Mouse (Mus musculus): ENCODE data around the gene Jmjd1c. TPM values are rescaled to one million over a fixed set of nuclear protein-coding genes. Genes with fewer than 3 reads are reported as not detected.

Gene Jmjd1c
- total RNA-seq, 2 experiments from 2014 or later: 86.0 to 101 TPM

DNA sequence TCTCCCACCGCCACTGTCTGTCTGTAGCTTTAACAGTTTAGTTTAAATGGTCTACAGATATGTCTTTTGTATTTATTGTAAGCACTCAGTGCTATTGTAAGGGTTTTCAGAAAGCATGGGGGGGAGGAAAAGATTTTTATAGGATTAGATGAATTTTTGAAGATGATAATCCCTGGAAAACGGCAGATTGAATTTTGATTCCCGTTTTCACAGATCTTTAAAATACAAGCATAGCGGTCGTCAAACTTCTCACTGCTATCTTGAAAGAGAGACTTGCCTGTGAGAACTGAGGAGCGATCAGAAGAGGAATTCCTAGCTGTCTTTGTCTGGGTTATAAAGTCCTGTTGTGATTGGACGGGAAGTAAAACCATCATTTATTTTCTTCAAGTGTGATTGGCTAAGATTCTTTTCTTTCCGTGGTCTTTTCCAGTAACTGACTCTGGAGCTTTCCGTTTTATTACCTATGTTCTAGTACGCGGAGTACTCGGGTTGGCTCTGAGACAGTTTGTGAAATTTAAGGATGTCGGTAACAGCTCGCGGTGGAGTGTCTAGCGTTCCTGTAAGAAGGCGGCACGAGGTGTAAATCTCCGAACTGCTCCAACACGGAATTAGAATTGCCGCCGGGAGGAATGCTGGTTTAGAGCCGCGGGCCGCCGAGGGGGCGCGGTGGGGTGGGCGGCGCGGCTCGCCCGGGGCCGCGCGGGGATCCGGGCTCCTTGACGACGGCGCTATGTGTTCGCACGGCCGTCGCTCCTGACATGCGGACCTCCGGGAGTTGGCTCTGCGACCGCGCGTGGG is 30.3 kb downstream of the Jmjd1c start:
- DNase-seq (ENCODE audit: low spot score in 2 of 2): peak; percentile 32 to 76

DNA sequence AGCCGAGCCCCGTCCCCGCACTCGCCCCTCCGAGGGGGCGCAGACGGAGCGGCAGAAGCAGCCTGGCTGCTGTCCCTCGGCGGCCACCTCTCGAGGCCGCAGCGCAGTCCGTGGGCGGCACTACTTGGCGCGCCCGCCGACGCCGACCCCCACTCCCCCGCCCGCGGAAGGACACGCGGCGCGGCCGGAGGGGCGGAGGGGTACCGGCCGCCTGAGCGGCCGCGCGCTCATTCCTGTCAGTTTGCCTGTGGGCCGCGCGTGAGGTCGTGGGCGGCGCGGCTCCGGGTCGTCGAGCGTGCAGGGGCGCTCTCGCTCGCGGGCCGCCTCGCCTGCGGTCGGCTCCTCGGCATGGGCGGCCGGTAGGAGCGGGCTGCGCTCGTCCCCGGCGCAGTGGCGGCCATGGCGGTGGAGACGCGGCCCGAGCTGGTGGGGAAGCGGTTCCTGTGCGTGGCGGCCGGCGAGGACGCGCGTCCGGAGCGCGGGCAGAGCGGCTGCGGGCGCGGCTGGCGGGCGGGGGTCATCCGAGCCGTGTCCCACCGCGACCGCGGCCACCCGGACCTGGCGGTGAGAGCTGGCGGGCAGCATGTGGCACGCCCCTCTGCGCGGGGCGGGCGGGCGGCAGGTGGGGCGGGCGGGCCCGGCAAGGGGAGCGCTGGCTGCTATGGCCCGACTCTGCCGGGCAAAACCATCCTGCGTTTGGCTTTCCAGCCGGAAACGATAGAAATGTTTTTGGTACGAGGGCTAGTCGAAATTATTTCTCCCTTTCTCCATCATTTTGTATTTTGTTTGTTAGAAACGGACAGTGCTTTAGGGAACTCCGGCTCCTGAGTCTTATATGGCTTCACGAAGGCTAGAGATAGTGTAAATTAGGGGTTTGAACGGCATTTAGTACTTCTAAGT is 31.2 kb downstream of the Jmjd1c start:
- no peak for DNase-seq (ENCODE audit: low spot score in 2 of 2)

- no peak for DNase-seq (ENCODE audit: low spot score in 2 of 2)
Observed at GRCm38 (mm10) chr10:67129531-67129930, 33.6 kb downstream of the Jmjd1c start.

DNA sequence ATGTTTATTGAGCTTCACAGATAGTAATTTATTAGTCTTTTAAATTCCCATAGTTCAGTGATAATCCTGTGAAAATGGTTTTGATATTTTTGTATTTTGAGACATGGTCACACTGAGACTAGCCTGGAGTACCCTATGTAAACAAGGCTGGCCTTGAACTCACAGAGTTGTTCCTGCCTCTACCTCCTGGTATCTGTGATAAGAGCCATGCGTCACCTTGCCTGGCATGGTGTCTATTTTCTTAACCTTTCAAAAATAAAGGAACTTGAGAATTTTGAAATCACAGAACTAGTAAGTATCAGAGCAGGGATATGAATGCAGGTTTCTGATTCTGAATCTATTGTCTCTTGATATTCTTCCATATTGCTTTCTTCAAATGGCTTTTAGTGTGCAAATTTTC is 35.8 kb downstream of the Jmjd1c start:
- no peak for DNase-seq (ENCODE audit: low spot score in 2 of 2)

DNA sequence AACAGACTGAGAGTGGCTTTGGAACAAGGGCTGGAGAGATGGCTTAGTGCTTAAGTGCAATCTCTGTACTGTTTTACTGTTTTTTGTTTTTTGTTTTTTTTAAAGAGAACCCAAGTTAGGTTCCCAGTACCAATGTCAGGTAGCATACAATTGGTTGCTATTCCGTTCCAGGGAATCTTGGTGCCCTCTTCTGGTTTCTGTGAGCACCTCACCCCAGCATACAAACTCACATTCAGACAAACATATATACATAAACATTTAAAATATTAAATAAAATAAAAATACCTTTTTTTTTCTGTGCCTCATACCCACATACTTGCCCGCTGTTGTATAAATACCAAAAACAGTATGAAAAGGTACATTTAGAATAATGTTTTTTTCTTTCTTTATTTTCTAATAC is 38.4 kb downstream of the Jmjd1c start:
- DNase-seq (ENCODE audit: low spot score in 2 of 2): no peak

DNA sequence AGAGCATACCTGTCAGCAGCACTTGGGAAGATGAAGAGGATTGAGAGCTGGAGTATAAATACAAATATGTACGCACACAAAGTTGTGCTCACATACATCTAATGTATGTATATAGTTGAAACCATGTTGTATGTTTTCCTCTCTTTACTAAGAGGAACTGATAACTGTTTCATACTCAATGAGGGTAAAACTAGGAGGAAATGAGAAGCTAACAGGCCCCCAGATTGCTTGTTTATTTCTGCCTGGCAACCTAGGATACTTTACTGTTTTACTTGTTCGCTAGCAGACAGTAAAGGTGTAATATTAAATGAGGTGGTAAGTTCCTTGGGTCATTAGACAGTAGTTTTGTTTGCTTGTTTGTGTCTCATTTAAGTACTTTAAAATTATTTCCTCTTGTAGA is 41.5 kb downstream of the Jmjd1c start:
- no peak for DNase-seq (ENCODE audit: low spot score in 2 of 2)

GRCm38 (mm10) chr10:67143661-67144060 is 47.7 kb downstream of the Jmjd1c start:
- DNase-seq (ENCODE audit: low spot score in 2 of 2): no peak

DNA sequence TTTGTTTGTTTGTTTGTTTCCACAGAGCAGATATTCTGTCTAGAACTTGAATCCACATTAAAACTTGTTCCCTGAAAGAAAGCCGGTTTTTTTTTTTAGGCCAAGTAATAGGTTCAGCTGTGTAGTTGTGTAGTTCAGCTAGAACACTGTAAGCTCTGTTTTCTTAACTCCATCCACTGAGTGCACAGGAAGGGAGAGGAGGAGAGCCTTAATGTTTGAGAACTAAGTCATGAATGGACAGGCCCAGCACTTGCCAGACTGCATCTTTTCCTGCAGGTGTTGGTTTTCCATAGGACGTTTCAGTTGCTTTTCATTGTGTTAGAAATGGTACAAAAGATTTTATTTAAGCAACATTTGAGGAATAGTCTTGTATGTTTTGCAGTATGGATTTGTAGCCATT is 48.3 kb downstream of the Jmjd1c start:
- DNase-seq (ENCODE audit: low spot score in 2 of 2): no peak

DNA sequence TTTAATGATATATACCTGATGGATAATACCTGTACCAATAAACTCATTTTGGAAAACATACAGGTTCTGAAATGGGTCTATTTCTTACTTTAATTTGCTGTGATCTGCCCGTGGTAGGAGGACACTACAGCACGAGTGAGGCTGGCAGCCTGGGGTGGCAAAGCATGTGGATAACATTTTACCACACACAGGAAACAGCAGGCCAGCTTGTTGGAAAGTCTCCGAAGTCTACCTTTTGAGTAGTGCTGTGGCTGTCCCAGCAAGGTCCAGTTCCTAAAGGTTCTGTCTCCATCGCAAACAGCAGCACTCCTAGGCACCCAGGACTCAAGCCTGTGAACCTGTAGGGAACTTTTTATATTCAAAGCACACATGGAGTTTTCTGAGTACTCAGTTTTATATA is 49.7 kb downstream of the Jmjd1c start:
- no peak for DNase-seq (ENCODE audit: low spot score in 2 of 2)

GRCm38 (mm10) chr10:67151766-67152165 is 55.8 kb downstream of the Jmjd1c start:
- no peak for DNase-seq (ENCODE audit: low spot score in 2 of 2)

DNA sequence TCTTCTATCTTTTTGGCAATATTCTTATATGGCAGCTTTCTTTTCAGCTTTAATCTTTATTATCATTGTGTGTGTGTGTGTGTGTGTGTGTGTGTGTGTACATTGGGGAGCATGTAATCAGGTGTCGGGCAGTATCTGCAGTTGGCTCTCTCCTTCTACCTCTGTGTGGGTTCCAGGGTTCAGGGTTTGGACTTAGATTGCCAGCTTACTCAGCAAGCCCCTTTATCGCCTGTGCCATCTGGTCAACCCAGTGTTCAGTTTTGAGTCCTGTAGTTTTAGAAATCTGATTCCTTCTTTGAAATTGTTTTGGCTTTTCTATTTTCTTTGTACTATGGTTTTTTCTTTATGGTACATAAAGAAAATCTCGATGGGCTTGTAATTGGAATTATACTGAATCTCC is 58.7 kb downstream of the Jmjd1c start:
- no peak for DNase-seq (ENCODE audit: low spot score in 2 of 2)

DNA sequence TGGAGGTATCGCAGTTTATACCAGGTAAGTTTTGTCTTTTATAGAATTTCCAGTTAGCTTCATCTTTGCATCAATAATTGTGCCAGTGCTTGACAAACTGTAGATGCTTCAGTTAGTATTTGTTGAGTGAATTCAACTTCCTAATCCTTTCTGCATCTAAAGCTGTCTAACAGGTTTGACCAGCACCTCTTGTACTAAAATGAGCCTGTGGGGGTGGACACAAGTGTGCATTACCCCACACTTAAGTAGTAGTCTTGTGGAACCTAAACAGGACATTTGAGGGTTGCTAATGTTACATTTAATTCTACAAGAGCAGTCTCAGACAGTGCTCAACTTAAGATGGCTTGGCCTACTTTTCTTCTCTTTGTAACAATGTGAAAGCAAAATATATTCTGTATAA is 78.1 kb downstream of the Jmjd1c start:
- DNase-seq (ENCODE audit: low spot score in 2 of 2): no peak

GRCm38 (mm10) chr10:67176031-67176430 is 80.1 kb downstream of the Jmjd1c start:
- no peak for DNase-seq (ENCODE audit: low spot score in 2 of 2)

DNA sequence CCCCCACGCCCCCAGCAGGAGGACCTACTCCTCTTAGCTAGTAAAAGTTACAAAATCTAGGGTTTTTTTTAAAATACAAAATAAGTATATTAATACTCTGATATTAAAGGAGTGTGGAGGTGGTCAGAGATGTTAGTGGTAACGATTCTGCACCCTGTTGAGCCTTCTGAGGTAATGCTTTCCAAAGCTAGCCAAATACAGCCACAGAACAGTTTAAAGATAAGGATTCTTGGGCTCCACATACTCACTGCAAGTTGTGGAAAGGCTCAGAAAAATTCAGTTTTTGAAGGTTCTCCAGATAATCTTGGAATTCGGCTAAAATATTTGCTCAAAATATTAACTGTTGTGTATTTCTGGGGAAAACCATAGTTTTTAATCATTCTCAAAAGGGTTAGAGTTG is 81.0 kb downstream of the Jmjd1c start:
- no peak for DNase-seq (ENCODE audit: low spot score in 2 of 2)

GRCm38 (mm10) chr10:67177410-67177809 is 81.5 kb downstream of the Jmjd1c start:
- DNase-seq (ENCODE audit: low spot score in 2 of 2): no peak

DNA sequence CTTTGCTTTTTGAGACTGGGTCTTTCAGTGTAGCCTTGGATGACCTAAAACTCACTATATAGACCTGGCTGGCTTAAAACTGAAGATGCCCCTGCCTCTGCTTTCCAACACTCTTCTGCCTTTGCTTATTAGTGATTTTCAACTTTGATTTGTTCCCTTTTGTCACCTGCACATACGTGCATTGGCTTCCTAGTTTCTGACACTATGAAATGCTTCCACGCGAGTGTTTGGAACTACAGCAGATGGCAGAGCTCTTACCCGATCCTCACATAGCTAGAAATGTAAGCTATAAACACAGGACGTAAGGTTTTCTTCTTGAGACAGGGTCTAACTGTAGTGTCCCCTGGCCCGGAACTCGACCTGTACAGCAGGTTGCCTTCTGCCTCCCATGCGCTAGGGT is 84.1 kb downstream of the Jmjd1c start:
- DNase-seq (ENCODE audit: low spot score in 2 of 2): no peak

DNA sequence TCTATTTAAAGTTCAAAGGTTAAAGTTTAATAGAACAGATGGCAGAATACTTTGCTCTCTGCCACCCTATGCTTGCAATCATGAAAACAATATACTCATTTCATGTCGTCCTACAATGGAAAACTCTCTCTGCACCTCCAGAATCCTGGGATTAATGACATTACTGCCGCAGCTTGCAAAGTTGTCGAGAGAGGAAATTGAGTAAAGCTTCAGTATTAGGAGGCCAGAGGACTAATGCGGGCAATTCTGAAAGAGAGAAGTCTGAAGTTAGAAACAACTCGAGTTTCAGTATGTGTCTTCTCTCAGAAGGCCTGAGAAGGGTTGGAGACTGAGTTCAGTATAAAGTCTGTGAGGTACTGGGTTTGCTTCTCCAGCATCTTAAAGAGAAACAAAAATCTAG is 84.9 kb downstream of the Jmjd1c start:
- DNase-seq (ENCODE audit: low spot score in 2 of 2): no peak

DNA sequence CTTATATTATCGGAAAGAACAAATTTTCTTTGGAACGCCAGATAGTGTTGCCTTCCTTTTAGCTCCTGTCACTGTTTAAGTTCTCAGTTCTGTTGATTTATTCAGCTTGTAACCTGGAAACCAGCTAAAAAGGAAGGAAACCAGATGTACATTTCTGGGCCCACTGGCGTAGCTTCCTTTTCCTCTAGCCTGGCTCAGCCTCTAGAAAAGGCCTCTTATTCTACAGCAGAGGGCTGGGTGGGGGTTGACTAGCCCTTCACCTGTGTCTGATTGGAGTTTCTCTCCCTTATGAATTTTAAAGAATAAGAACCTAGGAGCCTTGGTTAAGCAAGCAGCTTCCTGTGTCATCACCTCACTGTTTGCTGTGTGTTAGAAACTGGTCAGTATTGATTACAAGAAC is 86.7 kb downstream of the Jmjd1c start:
- DNase-seq (ENCODE audit: low spot score in 2 of 2): no peak

- no peak for DNase-seq (ENCODE audit: low spot score in 2 of 2)
Observed at GRCm38 (mm10) chr10:67183086-67183485, 87.2 kb downstream of the Jmjd1c start.

- DNase-seq (ENCODE audit: low spot score in 2 of 2): no peak
Observed at GRCm38 (mm10) chr10:67184441-67185070, 88.6 kb downstream of the Jmjd1c start.

GRCm38 (mm10) chr10:67185491-67186081 is 89.7 kb downstream of the Jmjd1c start:
- DNase-seq (ENCODE audit: low spot score in 2 of 2): peak; percentile 84 to 90

DNA sequence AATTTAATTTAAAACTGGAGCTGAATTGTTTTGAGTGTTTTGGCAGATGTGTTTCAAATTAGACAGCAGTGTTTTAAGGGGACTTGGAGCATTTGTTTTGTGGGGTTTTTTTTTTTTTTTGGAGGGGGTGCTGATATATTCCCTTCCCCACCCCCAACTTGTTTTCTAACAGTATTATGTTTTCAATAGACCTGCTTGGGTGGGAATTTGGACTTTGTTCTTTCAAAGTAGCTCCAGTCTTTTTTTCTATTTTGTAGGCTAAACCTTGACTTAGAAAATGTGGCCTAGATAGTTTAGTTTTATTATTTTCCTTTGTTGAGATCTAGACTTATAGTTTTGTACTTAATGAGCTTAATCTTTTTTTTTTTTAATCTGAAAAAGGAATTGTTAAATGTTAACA is 90.6 kb downstream of the Jmjd1c start:
- DNase-seq (ENCODE audit: low spot score in 2 of 2): no peak
